Mouse (Mus musculus): ENCODE measurements around the gene Kirrel3. TPM values are rescaled to one million over a fixed set of nuclear protein-coding genes. Genes with fewer than 3 reads are reported as not detected.

Kirrel3 gene
- polyA plus RNA-seq, 1 experiment from 2014 or later, result 0.23 TPM

GRCm38 (mm10) chr9:34795226-34795625, 309.5 kb downstream of the Kirrel3 start:
- H3K36me3 ChIP-seq, result no peaks in the 10 kb centered on the region
- H3K4me3 ChIP-seq (replicated peaks), result no peak overlapping the region
- WGBS (ENCODE audit: insufficient replicate concordance), result 33% methylated on average over 4 of the region's 4 CpGs
- no peaks in the 10 kb centered on the region for H3K4me1 ChIP-seq (replicated peaks)
- no peak for DNase-seq
- H3K27me3 ChIP-seq, result no peaks in the 10 kb centered on the region
- H3K4me2 ChIP-seq, result no peak overlapping the region
- H3K9ac ChIP-seq, result no peak overlapping the region
- ATAC-seq (ENCODE audit: low read depth), result no peak
- no peaks in the 10 kb centered on the region for H3K9me3 ChIP-seq (replicated peaks)
- H3K27ac ChIP-seq, result no peak overlapping the region

- 40% methylated on average over 6 of the region's 6 CpGs for WGBS (ENCODE audit: insufficient replicate concordance)
- ATAC-seq (ENCODE audit: low read depth) (no peak), DNase-seq (no peak)
- Histone ChIP-seq H3K4me3 (replicated peaks) (no peak overlapping the region), H3K4me2 (no peak overlapping the region), H3K27ac (no peak overlapping the region), H3K27me3 (no peaks in the 10 kb centered on the region), H3K9me3 (replicated peaks) (no peaks in the 10 kb centered on the region), H3K36me3 (no peaks in the 10 kb centered on the region), H3K9ac (no peak overlapping the region), H3K4me1 (replicated peaks) (no peaks in the 10 kb centered on the region)
Observed at GRCm38 (mm10) chr9:34797688-34798339, 312.1 kb downstream of the Kirrel3 start.

GRCm38 (mm10) chr9:34801662-34802061, 316.0 kb downstream of the Kirrel3 start:
- no peak for ATAC-seq (ENCODE audit: low read depth)
- WGBS (ENCODE audit: insufficient replicate concordance), result 65% methylated on average over 6 of the region's 6 CpGs

GRCm38 (mm10) chr9:34806854-34807253, 321.2 kb downstream of the Kirrel3 start:
- ATAC-seq (ENCODE audit: low read depth) (no peak), DNase-seq (no peak)
- H3K27ac ChIP-seq, result no peak overlapping the region
- H3K4me3 ChIP-seq (replicated peaks), result no peak overlapping the region
- WGBS (ENCODE audit: insufficient replicate concordance), result 59% methylated on average over 3 of the region's 3 CpGs
- no peaks in the 10 kb centered on the region for H3K4me1 ChIP-seq (replicated peaks)
- H3K27me3 ChIP-seq, result no peaks in the 10 kb centered on the region
- no peaks in the 10 kb centered on the region for H3K36me3 ChIP-seq
- no peaks in the 10 kb centered on the region for H3K9me3 ChIP-seq (replicated peaks)
- H3K4me2 ChIP-seq, result no peak overlapping the region
- no peak overlapping the region for H3K9ac ChIP-seq

More at GRCm38 (mm10) chr9:34801662-34802061, 316.0 kb downstream of the Kirrel3 start:
- Histone ChIP-seq H3K4me2 (no peak overlapping the region), H3K36me3 (no peaks in the 10 kb centered on the region), H3K27me3 (no peaks in the 10 kb centered on the region), H3K4me1 (replicated peaks) (no peaks in the 10 kb centered on the region), H3K9me3 (replicated peaks) (no peaks in the 10 kb centered on the region), H3K4me3 (replicated peaks) (no peak overlapping the region), H3K27ac (no peak overlapping the region), H3K9ac (no peak overlapping the region)
- no peak for DNase-seq

- no peaks in the 10 kb centered on the region for H3K9me3 ChIP-seq (replicated peaks)
- 54% methylated on average over 5 of the region's 5 CpGs for WGBS (ENCODE audit: insufficient replicate concordance)
- H3K4me1 ChIP-seq (replicated peaks), result no peaks in the 10 kb centered on the region
- H3K27ac ChIP-seq, result no peak overlapping the region
- H3K27me3 ChIP-seq, result no peaks in the 10 kb centered on the region
- DNase-seq, result no peak
- no peak overlapping the region for H3K4me3 ChIP-seq (replicated peaks)
- no peak overlapping the region for H3K4me2 ChIP-seq
- H3K9ac ChIP-seq, result no peak overlapping the region
- no peak for ATAC-seq (ENCODE audit: low read depth)
- no peaks in the 10 kb centered on the region for H3K36me3 ChIP-seq
Observed at GRCm38 (mm10) chr9:34809993-34810513, 324.4 kb downstream of the Kirrel3 start.

- WGBS (ENCODE audit: insufficient replicate concordance), result 21% methylated on average over 10 of the region's 10 CpGs
- ATAC-seq (ENCODE audit: low read depth) (no peak), DNase-seq (no peak)
- Histone ChIP-seq H3K9ac (no peak overlapping the region), H3K27me3 (no peaks in the 10 kb centered on the region), H3K27ac (no peak overlapping the region), H3K9me3 (replicated peaks) (no peaks in the 10 kb centered on the region), H3K4me3 (replicated peaks) (no peak overlapping the region), H3K36me3 (no peaks in the 10 kb centered on the region), H3K4me1 (replicated peaks) (no peaks in the 10 kb centered on the region), H3K4me2 (no peak overlapping the region)
Observed at GRCm38 (mm10) chr9:34818325-34818976, 332.8 kb downstream of the Kirrel3 start.

GRCm38 (mm10) chr9:34824358-34825088, 338.8 kb downstream of the Kirrel3 start:
- Histone ChIP-seq H3K4me1 (replicated peaks) (no peaks in the 10 kb centered on the region), H3K9ac (no peak overlapping the region)
- WGBS (ENCODE audit: insufficient replicate concordance), result 74% methylated on average over 18 of the region's 18 CpGs

GRCm38 (mm10) chr9:34825089-34825400, 339.4 kb downstream of the Kirrel3 start:
- no peaks in the 10 kb centered on the region for H3K4me1 ChIP-seq (replicated peaks)
- H3K4me2 ChIP-seq, result no peak overlapping the region
- ATAC-seq (ENCODE audit: low read depth) (no peak), DNase-seq (no peak)
- H3K9ac ChIP-seq, result no peak overlapping the region
- no peak overlapping the region for H3K4me3 ChIP-seq (replicated peaks)
- H3K36me3 ChIP-seq, result no peaks in the 10 kb centered on the region
- WGBS (ENCODE audit: insufficient replicate concordance), result 43% methylated on average over 2 of the region's 2 CpGs
- H3K27ac ChIP-seq, result no peak overlapping the region
- H3K27me3 ChIP-seq, result no peaks in the 10 kb centered on the region
- H3K9me3 ChIP-seq (replicated peaks), result no peaks in the 10 kb centered on the region

More at GRCm38 (mm10) chr9:34824358-34825088, 338.8 kb downstream of the Kirrel3 start:
- no peak for ATAC-seq (ENCODE audit: low read depth)
- Histone ChIP-seq H3K4me2 (no peak overlapping the region), H3K4me3 (replicated peaks) (no peak overlapping the region), H3K9me3 (replicated peaks) (no peaks in the 10 kb centered on the region), H3K27me3 (no peaks in the 10 kb centered on the region), H3K27ac (no peak overlapping the region), H3K36me3 (no peaks in the 10 kb centered on the region)
- DNase-seq, result no peak

- WGBS (ENCODE audit: insufficient replicate concordance), result 66% methylated on average over 11 of the region's 11 CpGs
- DNase-seq (no peak), ATAC-seq (ENCODE audit: low read depth) (no peak)
- Histone ChIP-seq H3K36me3 (no peaks in the 10 kb centered on the region), H3K27me3 (no peaks in the 10 kb centered on the region), H3K9ac (no peak overlapping the region), H3K9me3 (replicated peaks) (no peaks in the 10 kb centered on the region), H3K27ac (no peak overlapping the region), H3K4me2 (no peak overlapping the region), H3K4me3 (replicated peaks) (no peak overlapping the region), H3K4me1 (replicated peaks) (no peaks in the 10 kb centered on the region)
Observed at GRCm38 (mm10) chr9:34825402-34826008, 339.8 kb downstream of the Kirrel3 start.

GRCm38 (mm10) chr9:34830696-34831095, 345.0 kb downstream of the Kirrel3 start:
- no peaks in the 10 kb centered on the region for H3K27me3 ChIP-seq
- H3K27ac ChIP-seq, result no peak overlapping the region
- DNase-seq, result no peak
- no peaks in the 10 kb centered on the region for H3K9me3 ChIP-seq (replicated peaks)
- H3K9ac ChIP-seq, result no peak overlapping the region
- no peak for ATAC-seq (ENCODE audit: low read depth)
- WGBS (ENCODE audit: insufficient replicate concordance), result 35% methylated on average over 3 of the region's 3 CpGs
- H3K4me3 ChIP-seq (replicated peaks), result no peak overlapping the region
- H3K36me3 ChIP-seq, result no peaks in the 10 kb centered on the region
- H3K4me1 ChIP-seq (replicated peaks), result no peaks in the 10 kb centered on the region
- no peak overlapping the region for H3K4me2 ChIP-seq

GRCm38 (mm10) chr9:34836801-34837200, 351.1 kb downstream of the Kirrel3 start:
- Histone ChIP-seq H3K27ac (no peak overlapping the region), H3K9me3 (replicated peaks) (no peaks in the 10 kb centered on the region), H3K27me3 (no peaks in the 10 kb centered on the region), H3K4me2 (no peak overlapping the region), H3K9ac (no peak overlapping the region), H3K36me3 (no peaks in the 10 kb centered on the region), H3K4me1 (replicated peaks) (no peaks in the 10 kb centered on the region), H3K4me3 (replicated peaks) (no peak overlapping the region)
- WGBS (ENCODE audit: insufficient replicate concordance), result 46% methylated on average over 2 of the region's 2 CpGs
- DNase-seq (no peak), ATAC-seq (ENCODE audit: low read depth) (no peak)

Measured in liver, embryonic 13.5 days (tissue).